Mouse (Mus musculus) kidney, postnatal 10 days (tissue): Measurements from ENCODE around the gene Tubb1.
A peak's percentile ranks its signal among the peaks of the same experiment; 100 is the strongest.

Source experiments
- DNase-seq: peaks from one replicate; pipeline ENCODE4 v3.0.0; 2021; ENCODE audit warnings: mixed read lengths

Gene Tubb1

DNA sequence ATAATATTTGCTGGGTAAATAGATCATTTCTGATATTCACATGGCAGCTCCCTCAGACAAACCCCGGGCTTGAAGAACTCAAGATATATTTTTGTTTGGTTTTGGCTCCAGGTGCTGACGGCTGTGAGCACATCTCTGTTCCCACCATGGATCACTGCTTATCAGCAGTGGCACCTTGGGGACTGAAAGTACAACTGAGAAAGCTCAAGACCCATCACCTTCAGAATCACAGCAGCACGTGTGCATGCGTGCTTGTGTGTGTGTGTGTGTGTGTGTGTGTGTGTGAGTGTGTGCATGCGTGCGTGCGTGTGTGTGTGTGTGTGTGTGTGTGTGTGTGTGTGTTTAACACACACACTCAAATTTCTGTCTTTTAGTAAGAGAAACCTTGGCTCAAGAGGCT, 6.1 kb upstream of the Tubb1 start:
- DNase-seq, result no peak

DNA sequence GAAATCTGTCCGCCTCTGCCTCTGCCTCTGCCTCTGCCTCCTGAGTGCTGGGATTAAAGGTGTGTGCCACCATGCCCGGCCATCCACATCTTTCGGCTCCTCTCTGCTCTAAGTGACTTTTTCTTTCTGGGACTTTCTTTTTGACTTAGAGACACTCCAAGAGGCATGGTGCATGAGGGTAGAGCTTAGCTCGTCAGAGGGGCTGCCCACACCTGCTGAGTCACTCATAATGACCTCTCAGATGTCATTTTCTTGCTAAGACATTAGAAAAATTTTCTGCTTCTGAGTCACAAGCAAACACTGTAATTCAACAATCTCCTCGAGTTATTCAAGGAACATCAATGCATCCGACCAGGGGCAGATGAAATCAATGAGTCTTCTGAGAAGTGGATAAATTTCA, 5.5 kb upstream of the Tubb1 start:
- no peak for DNase-seq

DNA sequence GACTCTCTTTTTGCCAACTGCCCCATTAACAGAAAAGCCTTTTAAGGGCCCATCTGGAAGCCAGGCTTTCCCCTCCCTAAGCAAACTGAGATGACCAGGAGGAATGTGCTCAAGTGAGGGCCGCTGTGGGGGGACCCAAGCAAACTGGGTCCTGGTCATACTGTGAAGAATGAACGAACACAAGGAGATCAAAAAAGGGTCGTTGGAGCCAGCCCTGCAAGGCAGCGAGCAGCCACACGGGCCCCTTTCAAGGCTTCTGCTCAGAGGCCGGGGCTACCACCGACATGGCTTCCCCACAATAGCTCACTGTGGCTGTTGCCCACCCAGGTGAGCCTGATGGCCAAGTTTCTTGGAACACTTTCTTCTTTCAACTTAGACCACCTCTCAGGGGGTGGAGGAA, 4.0 kb upstream of the Tubb1 start:
- no peak for DNase-seq

DNA sequence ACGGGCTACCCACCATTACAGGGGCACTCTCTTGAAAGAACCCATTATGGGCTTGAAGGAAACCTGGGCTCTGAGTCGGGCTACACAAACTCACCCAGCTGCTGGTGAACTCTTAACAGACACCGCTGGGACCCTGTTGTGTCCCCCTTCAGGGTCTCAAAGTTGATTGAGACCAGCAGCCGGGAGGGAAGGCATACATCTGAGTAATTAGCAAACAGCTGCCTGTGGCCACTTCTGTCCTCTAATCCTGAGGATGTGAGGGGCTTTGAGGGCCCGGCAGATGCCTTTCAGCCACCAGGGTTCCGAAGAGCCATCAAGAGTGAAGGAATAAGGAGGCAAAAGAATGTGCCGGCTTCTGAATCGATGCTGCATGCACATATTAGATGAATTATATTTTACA, 3.6 kb upstream of the Tubb1 start:
- DNase-seq, result no peak

DNA sequence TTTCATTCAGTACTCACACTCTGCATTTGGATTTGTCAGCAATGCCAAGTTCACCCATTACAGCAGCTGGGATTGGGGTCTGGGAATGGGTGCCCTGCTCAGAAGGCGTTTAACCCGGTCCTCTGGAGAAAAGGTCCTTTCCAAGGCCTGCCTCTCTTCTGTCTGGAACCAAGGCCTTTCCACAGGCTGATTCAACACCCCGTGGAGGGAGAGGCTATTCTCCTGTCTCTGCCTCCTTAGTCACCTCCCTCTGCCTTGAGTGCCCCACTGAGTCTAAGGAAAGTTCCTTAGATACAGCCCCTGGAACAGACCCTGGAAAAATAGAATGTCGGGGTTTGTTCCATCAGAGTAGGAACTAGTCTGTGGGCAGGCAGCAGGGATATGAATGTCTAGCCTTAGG, 2.1 kb upstream of the Tubb1 start:
- no peak for DNase-seq

DNA sequence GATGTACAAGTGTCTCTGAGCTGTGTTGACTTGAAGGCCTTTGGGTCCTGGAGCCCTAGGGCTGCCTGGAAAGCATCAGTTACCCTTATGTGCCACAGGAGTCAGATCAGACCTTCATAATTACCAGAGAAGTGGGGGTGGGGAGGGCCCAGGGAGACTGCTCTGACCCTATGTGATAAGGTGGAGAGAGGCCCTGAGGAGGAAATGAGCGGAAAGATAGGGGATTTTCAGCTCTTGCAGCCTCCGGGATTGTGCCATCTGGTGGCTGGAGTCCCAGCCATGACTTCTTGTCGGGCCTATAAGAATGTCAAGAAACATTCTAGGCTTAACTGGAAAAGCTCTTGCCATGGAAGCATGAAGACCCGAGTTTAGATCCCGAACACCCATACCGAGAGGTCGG, 3.2 kb downstream of the Tubb1 start:
- DNase-seq, result peak; percentile 32

DNA sequence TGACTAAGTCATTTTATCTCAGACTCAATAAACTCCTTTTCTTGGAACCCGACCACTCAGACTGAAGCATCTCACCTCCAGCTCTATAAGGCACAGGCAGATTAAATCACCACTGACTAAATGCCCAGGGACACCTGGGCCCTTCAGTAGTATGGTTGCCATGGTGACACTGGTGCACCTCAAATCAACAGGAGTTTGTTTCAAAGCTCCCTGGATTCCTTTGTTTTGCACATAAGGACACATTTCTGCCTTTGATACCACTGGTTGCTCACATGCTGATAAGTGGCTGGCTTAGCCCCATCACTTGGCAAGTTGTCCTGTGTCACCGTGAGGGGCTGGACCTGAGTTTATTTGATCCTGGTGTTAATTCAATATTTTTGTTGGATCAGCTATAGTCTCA, 8.9 kb downstream of the Tubb1 start:
- DNase-seq, result no peak

DNA sequence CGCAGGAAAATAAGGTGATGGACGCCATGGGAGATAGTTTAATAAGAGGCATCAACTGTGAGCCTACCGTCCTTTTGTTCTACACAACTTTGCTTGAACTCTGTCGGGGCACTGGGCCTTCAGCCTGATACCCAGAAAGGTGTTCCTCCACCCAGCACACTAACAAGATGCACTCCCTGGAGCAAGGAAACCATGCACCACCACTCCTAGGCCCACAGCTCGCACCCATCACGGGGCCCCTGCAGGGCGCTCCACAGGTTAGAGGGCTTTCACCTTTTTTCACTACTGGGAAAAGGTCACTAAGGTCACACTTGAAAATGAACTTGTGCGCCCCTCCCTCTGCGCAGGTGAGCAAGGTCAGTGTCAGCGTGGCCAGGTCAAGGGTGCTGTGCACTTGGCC, 12.9 kb downstream of the Tubb1 start:
- no peak for DNase-seq

DNA sequence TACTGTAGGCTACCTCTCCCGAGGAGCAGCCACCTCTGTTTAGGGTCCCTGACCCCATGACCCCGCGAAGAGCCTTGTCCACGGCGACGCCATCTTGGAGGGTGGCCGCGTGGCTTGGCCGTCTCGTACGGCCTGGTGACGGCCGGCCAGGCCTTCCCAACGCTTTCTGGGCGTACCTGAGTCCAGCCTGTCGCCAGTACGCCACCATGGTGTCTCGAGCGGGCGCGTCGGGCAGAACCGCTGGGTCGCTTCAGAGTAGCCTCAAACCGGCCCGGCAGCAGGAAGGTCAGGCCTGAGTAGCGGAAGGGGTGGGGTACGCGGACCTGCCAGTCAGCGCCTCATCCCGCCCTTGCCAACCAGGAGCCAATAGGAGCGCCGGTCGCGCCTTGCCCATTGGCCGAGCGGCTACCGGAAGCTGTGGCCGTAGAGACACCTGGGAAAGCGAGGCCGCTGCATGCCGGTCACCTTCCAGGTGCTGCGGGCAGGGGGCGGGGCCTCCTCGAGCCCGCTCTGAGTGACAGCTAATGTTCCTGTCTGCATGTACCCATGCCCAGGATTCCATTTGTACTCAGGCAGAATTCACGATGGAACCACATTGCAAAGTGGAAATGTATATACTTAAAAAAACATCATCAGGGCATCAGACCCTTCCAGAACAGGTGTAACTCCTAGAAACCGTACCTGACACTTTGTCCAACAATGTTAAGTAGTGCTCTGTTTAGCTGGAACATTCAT, 13.5 kb downstream of the Tubb1 start, which contains the start of gene Atp5e:
TSS of gene Atp5e (minus strand) at position 317 of the 735 bp plus-strand sequence.
- DNase-seq, result peak; percentile 98

DNA sequence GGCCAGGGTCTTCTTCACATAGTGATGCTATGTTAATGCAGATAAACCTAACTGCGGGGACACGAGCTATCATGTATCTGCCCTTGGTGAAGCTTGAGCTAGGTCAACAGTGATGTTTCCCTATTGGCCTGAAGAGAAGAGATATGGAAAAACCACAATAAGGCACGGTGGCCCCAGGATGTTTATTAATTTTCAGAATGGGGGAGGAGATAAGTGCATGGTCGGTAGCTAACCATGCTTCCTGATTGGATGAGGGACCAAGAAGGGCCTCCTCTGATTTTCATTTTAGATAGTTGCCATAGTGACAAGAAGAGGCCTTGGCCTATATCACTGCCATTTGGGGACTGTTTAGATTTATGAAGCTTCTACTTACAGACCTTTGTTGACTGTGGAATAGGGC, 19.8 kb downstream of the Tubb1 start:
- no peak for DNase-seq

DNA sequence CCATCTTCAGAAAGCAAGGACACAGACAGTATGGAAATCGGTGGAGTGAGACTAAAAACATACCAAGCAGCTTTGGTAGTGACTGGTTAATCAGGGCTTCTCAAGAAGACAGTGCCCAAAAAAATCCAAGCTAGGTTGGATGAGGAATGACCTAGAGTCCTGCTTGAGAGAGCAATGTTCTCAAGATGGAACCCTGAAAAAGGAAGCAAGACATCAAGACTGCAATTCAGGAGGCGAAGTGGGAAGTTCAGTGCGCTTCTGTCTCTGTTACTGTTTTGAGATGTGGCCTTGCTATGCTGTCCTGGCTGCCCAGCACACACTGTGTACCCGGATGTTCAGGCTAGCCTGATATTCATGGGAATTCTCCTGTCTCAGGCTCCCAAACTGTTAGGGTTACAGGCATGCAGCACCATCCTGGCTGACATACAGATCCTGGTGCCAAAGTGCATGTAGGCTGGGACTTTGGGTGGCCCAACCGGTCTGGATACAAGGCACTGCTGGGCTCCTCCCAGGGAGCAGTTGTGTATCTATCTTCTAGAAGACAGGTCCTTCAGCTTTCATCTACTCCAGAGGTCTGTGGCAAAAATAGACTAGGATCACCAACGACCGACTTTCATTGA, 20.4 kb downstream of the Tubb1 start:
- DNase-seq, result no peak

DNA sequence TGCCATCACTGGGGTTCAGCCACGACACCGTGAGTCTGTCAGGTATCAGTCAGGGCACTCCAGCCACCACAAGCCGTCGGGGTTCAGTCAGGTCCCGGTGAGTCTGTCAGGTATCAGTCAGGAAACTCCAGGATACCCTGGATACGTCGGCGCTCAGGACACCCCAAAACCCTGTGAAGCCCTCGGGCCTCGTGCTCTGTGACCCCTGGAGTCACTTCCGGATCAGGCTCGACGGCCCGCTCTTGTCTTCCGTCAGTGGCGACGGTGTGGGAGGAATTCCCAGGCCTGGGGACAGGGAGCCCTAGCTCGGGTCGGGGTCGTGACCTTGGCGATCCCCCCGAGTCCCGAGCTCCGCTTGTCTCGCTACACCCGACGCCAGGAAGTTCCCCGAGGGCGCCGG, 21.9 kb downstream of the Tubb1 start:
- no peak for DNase-seq

DNA sequence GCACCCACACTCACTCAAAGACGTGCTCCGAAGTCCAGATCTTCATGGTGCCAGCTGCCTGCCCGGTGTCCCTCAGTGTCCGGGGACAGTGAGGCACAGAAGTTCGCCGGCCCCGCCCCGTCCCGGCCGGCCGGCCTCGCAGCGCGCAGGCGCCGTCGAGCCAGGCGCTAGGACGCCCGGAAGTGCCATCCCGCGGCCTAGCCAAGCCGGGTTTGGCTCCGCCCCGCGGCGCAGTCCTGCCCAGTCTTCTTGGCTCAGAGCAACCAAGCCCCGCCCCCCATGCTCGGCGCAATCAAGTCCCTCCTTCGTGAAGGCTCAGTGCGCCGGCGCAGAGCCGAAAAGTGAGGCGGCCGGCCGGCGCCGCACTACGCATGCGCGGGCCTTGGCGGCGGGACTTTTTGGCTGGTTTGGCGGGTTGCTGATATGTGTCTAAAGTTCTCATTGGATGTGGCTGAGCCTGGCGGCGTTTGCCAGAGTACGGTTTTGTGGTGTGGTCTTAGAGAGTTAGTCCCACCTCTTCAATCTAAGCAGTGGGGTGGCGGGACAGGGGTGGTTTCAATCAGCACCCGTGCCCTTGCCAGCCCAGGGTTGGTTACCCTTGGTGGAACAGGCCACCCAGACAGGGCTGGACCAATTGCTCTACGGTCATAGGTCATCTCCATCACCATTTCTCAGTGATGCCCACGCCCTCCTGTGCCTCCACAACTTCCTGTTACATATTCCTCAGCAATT, 22.5 kb downstream of the Tubb1 start, which contains the start of gene Prelid3b:
TSS of gene Prelid3b (minus strand) at position 264 of the 732 bp plus-strand sequence.
- DNase-seq, result peak; percentile 100

DNA sequence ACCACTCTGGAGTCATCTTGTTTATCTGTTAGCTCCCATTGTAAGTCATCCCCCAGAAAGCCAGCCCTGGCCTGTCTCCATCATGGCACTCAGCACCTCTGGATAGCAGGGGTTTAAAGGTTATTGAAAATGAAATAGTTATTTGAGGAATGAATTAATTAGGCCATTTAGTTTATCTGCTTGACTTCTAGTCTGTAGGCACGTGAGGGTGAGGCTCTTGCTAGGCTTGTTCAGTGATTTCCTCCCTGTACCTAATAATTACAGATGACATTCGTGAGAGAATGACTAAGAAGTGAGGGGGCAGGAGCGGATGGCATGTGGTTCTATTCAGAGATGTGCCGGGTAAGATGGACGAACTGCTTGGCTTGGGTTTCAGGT, 23.0 kb downstream of the Tubb1 start:
- DNase-seq, result no peak

DNA sequence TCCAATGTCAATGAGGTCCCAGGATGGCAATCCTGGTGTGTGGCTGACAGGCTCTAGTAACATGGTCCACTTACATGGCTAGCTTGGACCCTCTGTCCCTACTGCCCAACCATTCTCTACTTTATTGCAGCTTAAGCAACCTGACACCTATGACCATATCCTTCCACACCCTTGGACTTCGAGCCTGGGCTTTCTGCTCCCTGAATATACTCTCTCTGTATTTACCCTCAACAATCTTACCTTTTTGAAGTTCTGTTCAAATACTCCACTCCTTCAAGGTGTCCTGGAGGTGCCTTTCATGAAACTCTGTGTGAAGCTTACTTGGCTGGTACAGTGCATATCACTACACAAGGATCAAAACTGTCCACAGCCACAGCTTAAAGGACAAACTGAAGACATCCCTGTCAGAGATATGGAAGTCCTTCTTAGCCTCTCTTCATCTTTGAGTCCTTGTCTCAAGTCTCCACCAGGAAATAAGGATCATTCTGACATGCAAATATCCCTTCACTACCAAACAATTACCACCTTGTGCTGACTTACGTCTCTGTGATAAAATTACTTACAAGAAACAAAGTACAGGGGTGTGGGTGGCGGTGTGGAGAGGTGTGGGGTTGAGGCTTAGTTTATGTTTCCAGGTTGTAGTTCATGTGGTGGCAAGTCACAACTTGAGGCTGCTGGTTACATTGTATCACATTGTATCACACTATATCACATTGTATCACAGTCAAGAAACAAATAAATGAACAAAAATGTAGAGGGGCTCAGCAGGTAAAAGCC, 27.2 kb downstream of the Tubb1 start:
- no peak for DNase-seq

DNA sequence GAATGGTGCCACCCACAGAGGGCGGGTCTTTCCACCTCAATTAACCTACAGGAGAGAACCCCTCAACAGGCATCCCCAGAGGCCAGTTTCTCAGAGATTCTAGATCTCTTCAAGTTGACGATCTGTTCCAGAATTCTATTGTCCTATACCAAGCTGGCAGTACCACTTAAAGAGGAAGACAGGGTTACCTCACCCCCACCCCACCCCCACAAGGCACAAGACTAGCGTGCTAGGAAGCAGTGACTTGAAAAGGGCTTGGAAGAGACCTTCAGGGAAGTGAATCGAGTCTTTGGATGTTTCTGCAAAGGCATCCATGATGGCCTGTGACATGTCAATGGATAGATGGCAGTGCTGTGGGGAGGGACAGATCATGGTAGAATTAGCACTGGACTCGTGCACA, 28.3 kb downstream of the Tubb1 start:
- DNase-seq, result no peak

DNA sequence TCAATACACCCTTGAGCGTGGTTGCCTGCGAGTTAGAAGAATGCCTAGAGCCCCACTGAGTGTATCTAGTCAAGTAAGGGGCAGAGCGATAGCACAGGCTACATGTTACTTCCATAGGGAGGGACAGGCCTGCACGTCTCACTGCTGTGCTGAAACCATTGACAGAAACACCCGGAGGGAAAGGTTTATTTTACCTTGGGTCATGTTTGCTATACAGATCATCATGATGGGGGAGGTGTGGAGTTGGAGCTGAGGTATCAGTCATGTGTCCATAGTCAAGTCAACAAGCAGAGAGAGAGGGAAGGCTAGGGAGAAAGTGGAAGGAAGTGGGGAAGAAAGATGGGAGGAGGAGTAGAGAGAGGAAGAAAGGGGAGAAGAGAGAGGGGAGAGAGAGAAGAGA, 36.5 kb downstream of the Tubb1 start:
- DNase-seq, result no peak

DNA sequence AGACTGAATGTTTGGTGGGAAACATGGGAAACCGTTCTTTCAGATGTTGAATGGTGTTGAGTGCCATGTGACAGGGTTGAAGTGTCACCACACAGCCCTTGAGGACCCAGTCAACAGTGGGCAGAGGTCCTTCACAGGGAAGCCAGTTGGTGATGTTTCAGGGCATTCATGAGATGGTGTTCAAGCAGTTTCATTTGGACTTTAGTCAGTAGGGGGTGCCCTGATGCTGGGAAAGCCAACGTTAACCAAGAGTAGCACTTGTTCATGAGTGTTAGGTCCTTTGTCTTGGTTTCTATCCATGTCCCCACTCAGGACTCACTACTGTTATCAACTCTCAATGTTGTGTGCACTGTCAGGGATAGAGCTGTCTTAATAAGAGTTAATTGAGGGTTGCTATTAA, 42.4 kb downstream of the Tubb1 start:
- DNase-seq, result no peak

DNA sequence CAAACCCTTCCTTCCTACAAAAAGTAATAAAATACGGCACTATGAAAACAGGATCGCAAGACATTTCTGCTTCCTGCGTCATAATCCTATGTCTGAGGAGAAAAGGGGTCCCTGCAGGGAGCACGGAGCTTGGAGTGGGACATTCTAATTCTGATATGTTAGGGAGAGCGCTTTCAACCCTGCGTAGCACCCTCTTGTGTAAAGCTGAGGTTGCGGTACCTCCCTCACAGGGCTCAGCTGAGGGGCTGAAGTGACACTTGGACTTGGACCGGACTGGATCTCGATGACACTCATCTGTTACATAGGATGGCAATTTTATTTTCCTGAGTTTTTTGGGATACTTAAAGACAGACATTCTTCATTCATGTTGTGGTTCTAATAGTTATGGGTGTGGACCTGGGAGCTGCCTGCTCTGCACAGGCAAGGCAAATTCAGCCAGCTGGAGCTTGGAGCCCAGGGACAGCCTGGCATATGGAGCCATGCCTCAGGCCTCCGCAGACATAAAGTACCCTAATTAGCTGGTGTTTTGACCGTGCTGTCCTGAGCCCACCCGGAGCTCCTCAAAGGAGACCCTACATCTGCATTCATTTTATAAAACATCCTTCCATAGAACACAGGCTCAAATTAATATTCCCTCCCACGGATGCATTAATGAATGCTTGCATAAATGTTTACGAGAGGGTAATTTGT, 50.5 kb downstream of the Tubb1 start:
- no peak for DNase-seq

DNA sequence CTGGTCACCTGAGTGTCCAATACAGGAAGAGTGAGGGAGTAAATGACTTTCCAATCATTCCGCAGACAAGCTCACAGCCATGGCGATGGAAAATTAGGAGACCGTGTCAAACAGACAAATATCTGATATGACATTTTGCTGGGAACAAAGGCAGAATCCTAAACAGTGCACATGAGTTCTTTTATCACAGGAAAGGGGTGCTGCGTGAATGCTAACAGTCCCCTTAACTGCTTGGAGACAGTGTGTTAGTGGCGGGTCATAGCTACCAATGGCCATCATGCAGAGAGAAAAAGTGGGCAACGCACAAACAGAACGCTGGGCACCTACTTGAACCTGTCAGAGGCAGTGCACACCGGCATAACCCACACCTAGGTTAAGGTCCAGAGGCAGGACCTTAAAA, 51.0 kb downstream of the Tubb1 start:
- no peak for DNase-seq

DNA sequence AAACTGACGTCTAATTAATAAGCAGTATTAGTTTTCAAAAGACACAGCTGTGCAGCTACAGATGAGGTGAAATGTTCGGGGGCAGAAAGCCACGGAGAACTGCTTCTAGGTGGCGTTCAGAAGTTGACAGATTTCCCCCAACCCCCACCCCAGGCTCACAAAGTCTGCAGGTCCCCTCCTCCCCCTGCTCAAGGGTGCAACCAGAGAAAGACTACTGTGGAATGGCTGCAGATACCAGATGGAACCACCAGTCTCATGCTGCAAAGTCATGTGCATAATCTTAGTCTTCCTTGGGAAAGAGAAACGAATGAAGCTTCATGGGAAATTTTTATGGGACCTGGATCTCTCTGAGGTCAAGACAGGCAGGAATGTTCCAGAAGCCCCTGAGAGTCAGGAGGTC, 51.8 kb downstream of the Tubb1 start:
- no peak for DNase-seq

DNA sequence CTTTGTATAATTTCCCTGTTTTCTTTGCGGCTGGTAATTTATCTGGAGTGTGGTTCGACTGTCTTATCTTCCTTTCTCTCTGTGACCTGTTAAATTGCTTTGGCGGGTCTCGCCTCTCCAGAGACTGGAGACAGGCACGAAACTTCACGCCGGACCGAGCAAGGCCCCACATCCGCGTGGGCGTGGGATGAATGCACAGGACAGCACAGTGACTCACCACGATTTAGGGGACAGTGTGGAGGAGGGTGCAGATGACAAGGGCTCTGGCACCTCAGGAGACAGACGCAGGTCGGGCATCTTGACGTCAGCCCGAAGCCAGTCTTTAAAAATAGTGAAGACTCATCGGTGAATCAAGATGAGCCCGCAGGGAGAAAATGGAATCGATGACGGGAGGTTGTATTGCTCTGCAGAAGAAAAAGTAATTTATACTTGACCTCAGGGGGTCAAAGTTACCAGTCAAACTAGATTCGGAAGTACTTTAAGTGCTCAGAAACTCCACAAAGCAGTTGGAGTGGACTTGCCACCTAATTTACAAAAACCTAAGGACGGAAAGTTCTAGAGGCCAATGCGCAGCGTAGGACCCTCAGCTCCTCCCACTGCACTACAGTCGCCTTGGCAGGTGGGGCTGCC, 52.5 kb downstream of the Tubb1 start:
- DNase-seq, result peak; percentile 11
